Mouse (Mus musculus): ENCODE data around the gene Anp32b. TPM values are rescaled to one million over a fixed set of nuclear protein-coding genes. Genes with fewer than 3 reads are reported as not detected.

The Anp32b gene
- polyA plus RNA-seq, 1 experiment from 2014 or later, result 414 TPM

- 82% methylated on average over 4 of the region's 4 CpGs for WGBS
- Histone ChIP-seq H3K4me1 (peaks cover 8% of the 10 kb centered on the region; the same call in 1 of the 2 replicates), H3K27me3 (ENCODE audit: low read depth, poor library complexity, severe bottlenecking) (no peaks in the 10 kb centered on the region), H3K36me3 (no peaks in the 10 kb centered on the region), H3K27ac (replicated peaks) (no peak overlapping the region), H3K9me3 (replicated peaks) (no peaks in the 10 kb centered on the region), H3K4me3 (no peak overlapping the region)
- DNase-seq (ENCODE audit: low spot score), result no peak
Observed at GRCm38 (mm10) chr4:46442501-46442900, 8.2 kb upstream of the Anp32b start.

GRCm38 (mm10) chr4:46445237-46445945, 5.3 kb upstream of the Anp32b start:
- Histone ChIP-seq H3K4me3 (no peak overlapping the region), H3K27me3 (ENCODE audit: low read depth, poor library complexity, severe bottlenecking) (no peaks in the 10 kb centered on the region), H3K36me3 (no peaks in the 10 kb centered on the region), H3K4me1 (peaks cover 24% of the 10 kb centered on the region), H3K27ac (replicated peaks) (peak overlapping the region; percentile 38; the same call in 1 of the 2 replicates), H3K9me3 (replicated peaks) (no peaks in the 10 kb centered on the region)
- WGBS, result 56% methylated on average over 9 of the region's 9 CpGs
- no peak for DNase-seq (ENCODE audit: low spot score)

- Histone ChIP-seq H3K9me3 (replicated peaks) (no peaks in the 10 kb centered on the region), H3K4me1 (peaks cover 30% of the 10 kb centered on the region), H3K36me3 (no peaks in the 10 kb centered on the region), H3K4me3 (no peak overlapping the region), H3K27ac (replicated peaks) (no peak overlapping the region), H3K27me3 (ENCODE audit: low read depth, poor library complexity, severe bottlenecking) (no peaks in the 10 kb centered on the region)
- no peak for DNase-seq (ENCODE audit: low spot score)
- WGBS, result 74% methylated on average over 1 of the region's 1 CpGs
Observed at GRCm38 (mm10) chr4:46447461-46447860, 3.2 kb upstream of the Anp32b start.

- Histone ChIP-seq H3K4me3 (no peak overlapping the region), H3K4me1 (peaks cover 40% of the 10 kb centered on the region), H3K27ac (replicated peaks) (no peak overlapping the region; the same call in 1 of the 2 replicates), H3K27me3 (ENCODE audit: low read depth, poor library complexity, severe bottlenecking) (no peaks in the 10 kb centered on the region), H3K36me3 (no peaks in the 10 kb centered on the region), H3K9me3 (replicated peaks) (no peaks in the 10 kb centered on the region)
- no peak for DNase-seq (ENCODE audit: low spot score)
- WGBS, result 67% methylated on average over 6 of the region's 6 CpGs
Observed at GRCm38 (mm10) chr4:46448886-46449285, 1.8 kb upstream of the Anp32b start.

DNA sequence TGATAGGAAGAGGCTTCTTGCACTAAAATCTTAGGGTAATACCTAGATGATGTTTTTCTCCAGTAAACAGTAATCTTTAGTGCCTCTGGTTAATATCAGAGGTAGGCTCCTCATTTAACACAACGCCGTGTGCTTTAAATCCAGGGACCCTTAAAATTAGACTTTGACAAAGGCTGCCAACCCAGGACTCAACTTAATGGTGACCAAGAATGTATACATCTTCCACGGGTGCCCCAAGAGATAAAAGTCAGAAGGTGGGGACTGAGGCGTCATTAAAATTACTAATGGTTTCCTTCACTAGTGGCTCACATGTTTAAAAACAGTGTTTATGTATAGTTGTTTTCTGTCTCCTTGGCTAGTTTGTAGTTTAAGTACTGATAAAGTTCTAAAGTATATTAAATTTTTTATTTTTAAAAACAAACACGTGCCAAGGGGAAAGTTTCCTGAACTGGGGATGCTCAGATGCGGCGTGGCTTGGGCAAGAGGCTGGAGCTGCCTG, 633 bp upstream of the Anp32b start:
- H3K27me3 ChIP-seq (ENCODE audit: low read depth, poor library complexity, severe bottlenecking), result no peaks in the 10 kb centered on the region
- peak overlapping the region; percentile 100 for H3K27ac ChIP-seq (replicated peaks)
- H3K4me1 ChIP-seq, result peaks cover 52% of the 10 kb centered on the region
- H3K9me3 ChIP-seq (replicated peaks), result no peaks in the 10 kb centered on the region
- peak overlapping the region; percentile 91 for H3K4me3 ChIP-seq
- no peak for DNase-seq (ENCODE audit: low spot score)
- WGBS, result 33% methylated on average over 7 of the region's 7 CpGs
- no peaks in the 10 kb centered on the region for H3K36me3 ChIP-seq

DNA sequence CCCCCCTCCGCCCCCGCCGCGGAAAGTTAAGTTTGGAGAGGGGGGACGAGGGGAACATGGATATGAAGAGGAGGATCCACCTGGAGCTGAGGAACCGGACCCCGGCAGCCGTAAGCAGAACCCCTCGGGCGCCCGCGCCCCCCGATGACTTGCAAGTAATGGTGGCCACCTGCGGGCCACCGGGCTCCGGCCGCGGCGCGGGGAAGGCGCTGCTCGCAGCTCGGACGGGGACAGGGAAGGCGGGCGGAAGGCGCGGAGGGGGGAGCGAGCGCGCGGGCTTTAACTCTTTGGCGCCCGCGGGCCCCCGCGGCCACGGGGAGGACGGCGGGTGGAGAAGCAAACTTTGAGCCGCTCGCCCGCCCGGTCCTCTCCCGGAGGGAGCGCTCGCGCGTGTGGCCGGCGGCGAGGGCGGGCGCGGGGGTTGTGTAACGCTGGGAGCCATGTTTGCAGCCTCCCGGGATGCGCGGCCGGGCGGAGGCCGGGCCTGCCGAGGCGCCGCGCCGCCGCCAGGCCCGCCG, 597 bp downstream of the Anp32b start:
- H3K27ac ChIP-seq (replicated peaks), result peak overlapping the region; percentile 100
- H3K27me3 ChIP-seq (ENCODE audit: low read depth, poor library complexity, severe bottlenecking), result no peaks in the 10 kb centered on the region
- H3K4me1 ChIP-seq, result peaks cover 55% of the 10 kb centered on the region
- peak overlapping the region; percentile 91 for H3K4me3 ChIP-seq
- WGBS, result 0% methylated on average over 65 of the region's 70 CpGs
- peaks cover 1% of the 10 kb centered on the region for H3K36me3 ChIP-seq
- no peaks in the 10 kb centered on the region for H3K9me3 ChIP-seq (replicated peaks)
- DNase-seq (ENCODE audit: low spot score), result peak; percentile 75

DNA sequence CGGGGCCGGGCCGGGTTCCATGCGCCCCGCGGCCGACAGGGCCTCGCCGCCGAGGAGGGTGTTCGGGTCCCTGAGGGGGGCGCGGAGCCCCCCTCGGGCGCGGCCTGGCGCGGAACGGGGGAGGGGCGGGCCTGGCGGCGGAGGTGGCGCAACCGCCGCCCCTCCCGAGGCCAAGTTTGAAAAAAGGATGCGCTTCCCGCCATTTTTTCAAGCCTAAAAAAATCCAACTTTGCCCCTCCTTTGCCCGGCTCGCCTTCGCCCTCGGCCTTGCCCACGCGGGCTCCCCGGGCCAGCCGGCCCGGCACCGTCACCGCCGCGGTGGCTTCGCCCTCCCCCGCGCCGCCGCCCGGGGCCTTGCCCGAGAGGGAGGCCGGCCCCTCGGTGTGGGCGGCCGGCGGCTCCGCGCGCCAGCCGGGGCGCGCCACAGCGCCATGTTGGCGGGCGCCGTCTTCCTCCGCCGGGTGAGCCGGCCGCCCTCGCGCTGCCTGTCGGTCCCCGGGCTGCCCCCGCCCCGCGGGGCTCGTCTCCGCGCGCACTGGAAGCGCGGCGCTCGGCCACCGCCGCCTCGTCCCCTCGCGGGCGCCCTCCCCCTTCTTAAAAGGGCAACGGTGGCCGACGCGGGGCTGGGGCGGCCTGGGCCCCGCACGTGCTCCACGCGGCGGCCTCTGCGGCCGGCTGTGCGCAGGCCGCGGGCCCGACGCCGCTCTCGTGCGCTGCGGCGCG, 1.2 kb downstream of the Anp32b start:
- under 1% methylated on average over 111 of the region's 111 CpGs for WGBS
- Histone ChIP-seq H3K4me3 (peak overlapping the region; percentile 91), H3K4me1 (peaks cover 58% of the 10 kb centered on the region), H3K27me3 (ENCODE audit: low read depth, poor library complexity, severe bottlenecking) (no peaks in the 10 kb centered on the region), H3K36me3 (peaks cover 8% of the 10 kb centered on the region), H3K9me3 (replicated peaks) (no peaks in the 10 kb centered on the region), H3K27ac (replicated peaks) (peak overlapping the region; percentile 100)
- peak; percentile 79 for DNase-seq (ENCODE audit: low spot score)

DNA sequence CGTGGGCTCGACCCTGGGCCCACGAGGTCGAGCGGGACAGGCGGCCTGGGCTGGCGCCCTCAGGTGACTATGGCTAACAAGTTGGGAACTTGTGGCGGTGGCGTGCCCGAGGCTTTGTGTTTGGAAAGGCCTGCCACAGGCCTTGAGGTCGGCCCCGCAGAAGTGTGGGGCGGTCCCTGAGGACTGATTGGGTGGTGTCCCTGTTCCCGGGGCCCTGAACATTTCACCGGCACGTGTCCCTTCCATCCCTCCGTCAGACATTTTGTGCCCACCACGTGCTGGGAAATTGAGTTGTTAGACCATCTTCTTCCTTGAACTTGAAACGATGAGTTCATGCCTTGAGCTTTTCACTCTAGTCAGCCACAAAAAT, 1.8 kb downstream of the Anp32b start:
- no peaks in the 10 kb centered on the region for H3K27me3 ChIP-seq (ENCODE audit: low read depth, poor library complexity, severe bottlenecking)
- peak; percentile 84 for DNase-seq (ENCODE audit: low spot score)
- H3K27ac ChIP-seq (replicated peaks), result peak overlapping the region; percentile 100
- H3K4me3 ChIP-seq, result peak overlapping the region; percentile 91
- H3K36me3 ChIP-seq, result peaks cover 13% of the 10 kb centered on the region
- WGBS, result under 1% methylated on average over 19 of the region's 19 CpGs
- peaks cover 61% of the 10 kb centered on the region for H3K4me1 ChIP-seq
- no peaks in the 10 kb centered on the region for H3K9me3 ChIP-seq (replicated peaks)

DNA sequence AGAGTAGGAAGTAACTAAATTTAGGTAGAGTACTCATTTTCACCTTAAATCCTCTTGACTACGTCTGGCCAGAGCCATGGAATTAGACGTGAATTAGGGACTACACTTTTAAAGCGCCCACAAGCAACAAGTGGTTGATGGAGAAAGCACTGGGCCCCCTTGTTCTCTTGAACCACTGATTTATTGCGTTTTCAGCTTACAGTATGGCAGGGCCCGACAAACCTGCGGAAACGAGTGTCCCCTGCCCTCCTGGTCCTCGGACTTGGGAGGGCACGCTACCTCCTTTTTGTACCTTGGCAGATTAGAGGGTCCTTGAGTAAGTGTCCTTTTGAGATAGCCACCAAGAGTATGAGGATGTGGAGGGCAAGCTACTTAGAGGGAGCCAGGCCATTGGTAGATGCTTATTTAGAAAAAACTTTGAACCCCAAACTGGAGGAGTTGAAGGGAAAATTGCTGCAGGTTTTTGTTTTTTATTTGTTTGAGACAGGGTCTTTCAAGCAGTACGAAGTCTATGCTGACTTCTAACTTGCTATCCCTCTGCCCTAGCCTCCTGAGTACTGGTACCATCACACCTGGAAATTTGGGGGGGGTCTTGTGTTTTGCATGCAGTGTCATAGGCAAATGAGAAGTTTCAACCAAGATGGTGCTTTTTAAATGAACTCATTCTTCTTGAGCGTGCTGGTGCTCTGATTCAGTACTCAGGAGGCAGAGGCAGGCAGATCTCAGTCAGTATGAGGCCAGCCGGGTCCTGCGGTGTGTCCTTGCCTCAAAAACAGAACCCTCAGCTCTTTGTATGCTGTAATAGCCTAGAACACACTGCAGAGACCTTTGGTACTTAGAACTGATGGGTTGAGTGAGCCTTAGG, 2.4 kb downstream of the Anp32b start:
- Histone ChIP-seq H3K9me3 (replicated peaks) (no peaks in the 10 kb centered on the region), H3K36me3 (peaks cover 19% of the 10 kb centered on the region), H3K27me3 (ENCODE audit: low read depth, poor library complexity, severe bottlenecking) (no peaks in the 10 kb centered on the region), H3K4me3 (peak overlapping the region; percentile 91), H3K27ac (replicated peaks) (peak overlapping the region; percentile 100), H3K4me1 (peaks cover 62% of the 10 kb centered on the region)
- WGBS, result 45% methylated on average over 13 of the region's 13 CpGs
- no peak for DNase-seq (ENCODE audit: low spot score)

DNA sequence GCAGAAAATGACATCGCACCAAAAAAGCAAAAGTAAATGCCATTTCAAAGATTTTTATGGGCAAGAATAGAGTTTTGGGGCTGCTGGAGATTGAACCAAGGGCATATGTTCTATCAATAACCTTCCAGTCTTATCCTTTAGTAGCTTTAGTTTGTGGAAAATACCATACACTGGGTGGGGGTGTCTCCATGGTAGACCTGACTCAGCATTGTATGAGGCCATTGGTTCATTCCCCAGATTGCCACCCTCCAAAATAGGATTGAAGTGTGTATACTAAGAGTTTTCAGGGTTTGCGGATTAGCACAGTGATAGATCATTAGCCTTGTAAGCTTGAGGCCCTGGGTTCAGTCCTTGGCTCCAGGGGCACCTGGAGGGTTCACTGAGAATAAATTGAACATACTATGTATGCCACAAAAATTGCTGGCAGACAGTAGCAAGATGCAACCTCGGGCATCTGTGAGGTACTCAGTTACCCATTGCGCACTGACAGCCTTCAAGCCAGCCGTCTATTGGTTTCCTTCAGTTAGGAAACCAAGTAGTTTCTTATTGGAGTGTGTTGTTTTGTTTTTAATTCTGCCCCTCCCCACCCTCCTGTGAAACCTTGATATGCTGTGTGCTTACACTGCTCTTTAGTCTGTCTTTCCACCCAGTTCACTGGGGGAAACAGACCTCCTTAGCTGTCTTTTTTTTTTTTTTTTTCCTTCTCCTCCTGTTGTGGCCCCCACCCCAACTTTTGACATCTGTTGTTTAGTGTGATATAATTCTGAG, 3.6 kb downstream of the Anp32b start:
- no peak for DNase-seq (ENCODE audit: low spot score)
- H3K27me3 ChIP-seq (ENCODE audit: low read depth, poor library complexity, severe bottlenecking), result no peaks in the 10 kb centered on the region
- H3K36me3 ChIP-seq, result peaks cover 29% of the 10 kb centered on the region
- 90% methylated on average over 5 of the region's 5 CpGs for WGBS
- no peaks in the 10 kb centered on the region for H3K9me3 ChIP-seq (replicated peaks)
- H3K4me1 ChIP-seq, result peaks cover 56% of the 10 kb centered on the region
- peak overlapping the region; percentile 91; the same call in 1 of the 2 replicates for H3K4me3 ChIP-seq
- H3K27ac ChIP-seq (replicated peaks), result no peak overlapping the region

DNA sequence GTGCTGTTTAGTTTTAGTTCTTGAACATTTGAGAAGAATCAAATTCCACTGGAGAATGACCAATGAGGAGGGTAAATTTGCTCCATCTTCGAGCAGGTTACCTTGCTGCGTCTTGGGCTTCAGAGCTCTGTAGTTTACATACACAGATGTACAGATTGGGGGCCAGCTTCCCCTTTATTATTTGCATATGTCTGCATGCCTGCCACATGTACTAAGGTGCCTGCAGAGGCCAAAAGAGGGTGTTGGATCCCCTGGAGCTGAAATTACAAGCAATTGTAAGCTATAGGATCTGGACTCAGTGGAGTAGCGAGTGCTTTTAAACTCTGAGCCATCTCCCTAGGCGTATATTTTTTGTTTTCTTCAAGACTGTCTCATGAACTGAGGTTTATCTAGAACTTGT, 6.1 kb downstream of the Anp32b start:
- Histone ChIP-seq H3K27me3 (ENCODE audit: low read depth, poor library complexity, severe bottlenecking) (no peaks in the 10 kb centered on the region), H3K4me3 (no peak overlapping the region), H3K9me3 (replicated peaks) (no peaks in the 10 kb centered on the region), H3K36me3 (peaks cover 54% of the 10 kb centered on the region), H3K4me1 (peaks cover 43% of the 10 kb centered on the region), H3K27ac (replicated peaks) (no peak overlapping the region)
- no peak for DNase-seq (ENCODE audit: low spot score)
- 95% methylated on average over 4 of the region's 4 CpGs for WGBS

DNA sequence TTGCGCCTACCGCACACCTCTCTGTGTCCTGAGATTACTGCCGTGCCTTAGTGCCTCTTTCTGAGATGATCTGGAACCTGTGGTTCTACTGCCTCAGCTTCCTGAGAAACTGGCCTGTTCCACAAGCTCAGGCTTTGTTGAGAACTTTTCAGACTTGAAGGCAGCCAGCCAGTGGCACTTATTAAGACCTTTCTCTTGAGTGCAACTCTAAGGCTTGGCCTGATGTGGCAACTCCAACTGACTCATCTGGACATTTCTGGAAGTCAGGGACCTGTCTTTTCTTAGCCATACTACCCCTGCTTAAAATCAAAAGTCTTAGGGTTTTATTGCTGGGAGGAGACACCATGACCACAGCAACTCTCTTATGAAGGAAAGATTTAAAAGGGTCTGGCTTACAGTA, 6.5 kb downstream of the Anp32b start:
- H3K27ac ChIP-seq (replicated peaks), result no peak overlapping the region
- no peak for DNase-seq (ENCODE audit: low spot score)
- 89% methylated on average over 3 of the region's 3 CpGs for WGBS
- no peak overlapping the region for H3K4me3 ChIP-seq
- H3K4me1 ChIP-seq, result peaks cover 42% of the 10 kb centered on the region
- peaks cover 58% of the 10 kb centered on the region for H3K36me3 ChIP-seq
- H3K9me3 ChIP-seq (replicated peaks), result no peaks in the 10 kb centered on the region
- H3K27me3 ChIP-seq (ENCODE audit: low read depth, poor library complexity, severe bottlenecking), result no peaks in the 10 kb centered on the region

Measured in midbrain, embryonic 10.5 days (tissue).